Mouse (Mus musculus): ENCODE data around the gene Spin2d.
"Not testable (repeated sequence)": the region's sequence is repeated elsewhere in the genome, so short reads cannot be mapped to it uniquely, and the experiment has no call there.

The Spin2d gene

GRCm38 (mm10) chrX:73176889-73177288 is at the start of gene Spin2d:
Gene Spin2d (minus strand): TSS chrX:73176989.
- not testable (repeated sequence) for DNase-seq

DNA sequence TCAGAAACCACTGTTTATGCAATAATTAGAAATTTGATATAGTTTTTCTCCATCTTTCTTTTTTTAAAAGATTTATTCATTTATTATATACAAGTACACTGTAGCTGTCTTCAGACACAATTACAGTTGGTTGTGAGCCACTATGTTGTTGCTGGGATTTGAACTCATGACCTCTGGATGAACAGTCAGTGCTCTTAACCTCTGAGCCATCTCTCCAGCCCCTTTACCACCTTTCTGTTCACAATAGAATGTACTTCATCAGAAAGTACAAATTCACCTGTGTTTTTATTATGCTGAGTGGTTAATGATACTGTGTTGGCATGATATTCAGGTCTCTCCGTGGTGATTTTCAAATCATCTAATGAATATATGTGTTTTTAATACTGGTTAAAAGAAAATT is 48.6 kb upstream of the Spin2d start:
- no peak for DNase-seq

DNA sequence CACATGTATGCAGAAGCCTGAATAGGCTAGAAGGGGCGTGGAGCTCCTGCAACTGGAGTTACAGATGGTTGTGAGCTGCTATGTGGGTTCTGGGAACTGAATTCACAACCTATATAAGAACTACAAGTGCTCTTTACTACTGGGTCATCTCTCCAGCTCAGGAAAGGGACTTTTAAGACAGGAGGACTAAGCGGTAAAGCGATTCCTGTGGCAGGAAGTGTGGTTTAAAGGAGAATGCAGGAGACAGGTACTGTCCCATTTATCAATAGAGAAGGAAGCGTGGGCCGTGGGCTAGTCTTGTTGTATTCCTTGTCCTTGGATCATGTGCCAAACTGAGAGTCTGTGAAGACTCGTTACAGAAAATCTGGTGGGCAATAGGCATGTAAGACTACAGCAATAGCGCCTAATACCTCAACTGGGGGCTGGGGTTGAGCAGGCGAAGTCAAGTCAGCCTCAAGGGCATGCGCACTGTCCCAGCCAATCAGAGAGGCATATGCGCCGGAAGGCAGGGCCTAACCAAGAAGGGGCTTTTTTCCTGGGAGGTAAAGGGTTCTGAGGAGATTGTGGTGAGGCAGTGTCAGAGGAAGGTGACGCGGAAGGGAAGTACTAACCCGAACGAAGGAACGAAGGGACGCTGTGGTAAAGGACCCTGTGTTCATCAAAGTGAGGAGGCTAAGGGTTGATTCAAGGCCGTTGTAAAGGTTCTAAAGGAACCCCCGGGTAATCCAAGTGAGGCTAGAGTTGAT is 37.2 kb upstream of the Spin2d start, which contains the start of gene Xlr4b:
Xlr4b (plus strand) TSS at position 515 of the 746 bp plus-strand sequence.
- DNase-seq: peak in 1 of 2 experiments; percentile 9

DNA sequence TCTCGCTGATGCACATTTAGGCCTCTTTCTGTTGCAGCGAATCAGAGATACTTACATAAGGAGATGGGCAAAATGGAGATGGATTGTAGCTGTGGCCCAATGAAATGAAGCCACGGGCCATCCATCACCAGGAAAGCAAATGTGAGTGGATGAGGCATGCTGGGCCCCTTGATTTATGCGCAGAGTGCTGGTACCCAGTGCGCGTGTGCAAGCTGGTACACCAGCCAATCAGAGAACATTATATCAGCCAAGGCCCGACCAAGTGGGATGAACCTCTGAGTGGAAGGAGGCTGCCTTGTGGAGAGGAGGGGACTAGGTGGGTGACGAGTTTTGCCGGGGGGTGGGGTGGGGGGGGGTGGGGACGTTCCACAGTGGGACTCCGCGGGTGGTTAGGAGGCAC is 15.1 kb upstream of the Spin2d start, which contains the start of gene Xlr3b:
Xlr3b (plus strand) TSS at position 274 of the 400 bp plus-strand sequence.
- DNase-seq: peak in 1 of 2 experiments; percentile 1

- not testable (repeated sequence) for DNase-seq
These were observed 27.4 kb downstream of the Spin2d start, which contains the start of gene DXBay18 for GRCm38 (mm10) chrX:73149350-73149749. Gene DXBay18 (minus strand): TSS chrX:73149450.

GRCm38 (mm10) chrX:73148496-73148895 is 28.3 kb downstream of the Spin2d start, which contains the start of gene Xlr5b:
Gene Xlr5b (plus strand): TSS chrX:73148796.
- not testable (repeated sequence) for DNase-seq

DNA sequence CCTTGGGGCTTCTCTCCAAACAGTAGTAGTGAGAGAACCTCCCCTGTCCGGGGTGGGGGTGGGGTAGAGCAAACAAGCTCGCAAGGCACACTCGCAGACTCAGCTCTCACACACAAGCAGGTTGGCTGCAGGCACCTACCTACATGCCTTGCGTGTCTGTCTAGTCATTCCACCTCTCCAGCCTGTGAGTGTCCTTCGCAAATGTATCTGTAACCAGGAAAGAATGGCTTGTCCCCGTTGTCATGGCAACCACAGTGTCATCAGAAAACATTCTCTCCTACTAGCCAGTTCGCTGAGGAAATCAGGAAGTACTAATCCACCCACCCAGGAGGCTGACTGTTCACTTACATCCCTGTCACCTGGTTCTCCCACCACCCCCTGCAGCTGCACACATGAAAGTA is 33.6 kb downstream of the Spin2d start:
- DNase-seq: not testable (repeated sequence)

Data from thymus, adult 18-20 months (tissue).